Mouse (Mus musculus) limb, embryonic 14.5 days (tissue): ENCODE data around the gene Hdac11. TPM values are rescaled to one million over a fixed set of nuclear protein-coding genes. Genes with fewer than 3 reads are reported as not detected.

Experiments
- ATAC-seq: fragments of 200-750 bp; cut with Nextera tagmentation; 2 replicates; pipeline ENCODE4 v1.8.0; 2017; ENCODE audit warnings: low read depth, moderate number of reproducible peaks, moderate TSS enrichment; ENCODE audit not compliant: low FRiP score
- DNase-seq: peaks from one replicate; pipeline ENCODE4 v3.0.0-alpha.2; 2015; ENCODE audit warnings: low spot score
- H3K27ac ChIP-seq: fragments of 300-500 bp; sonication (generic); replicated peaks from 2 replicates; pipeline ENCODE4 v1.5.1; 2014; ENCODE audit warnings: low read depth, mild to moderate bottlenecking, low read length, moderate library complexity, mixed read lengths
- H3K27me3 ChIP-seq: fragments of 300-500 bp; sonication (generic); 2 replicates; pipeline ENCODE4 v1.6.1; 2014; ENCODE audit warnings: low read length, mixed read lengths; ENCODE audit not compliant: control insufficient read depth, insufficient read depth
- H3K36me3 ChIP-seq: fragments of 300-500 bp; sonication (generic); 2 replicates; pipeline ENCODE4 v1.6.1; 2014; ENCODE audit warnings: mild to moderate bottlenecking, low read length, moderate library complexity, mixed read lengths; ENCODE audit not compliant: control insufficient read depth, insufficient read depth
- H3K4me1 ChIP-seq: fragments of 300-500 bp; sonication (generic); 2 replicates; pipeline ENCODE4 v1.6.1; 2014; ENCODE audit warnings: antibody characterized with exemption, low read length, mixed read lengths; ENCODE audit not compliant: control insufficient read depth, insufficient read depth
- H3K4me2 ChIP-seq: fragments of 300-500 bp; sonication (generic); replicated peaks from 2 replicates; pipeline ENCODE4 v1.6.1; 2014; ENCODE audit warnings: low read depth, mild to moderate bottlenecking, low read length, moderate library complexity; ENCODE audit not compliant: severe bottlenecking
- H3K4me3 ChIP-seq: fragments of 300-500 bp; sonication (generic); replicated peaks from 2 replicates; pipeline ENCODE4 v1.5.1; 2014; ENCODE audit warnings: low read length
- H3K9ac ChIP-seq: fragments of 300-500 bp; sonication (generic); 2 replicates; pipeline ENCODE4 v1.6.1; 2014; ENCODE audit warnings: mild to moderate bottlenecking, low read depth, low read length, moderate library complexity; ENCODE audit not compliant: severe bottlenecking
- H3K9me3 ChIP-seq: fragments of 300-500 bp; sonication (generic); 2 replicates; pipeline ENCODE4 v1.6.1; 2016; ENCODE audit warnings: low read length; ENCODE audit not compliant: control insufficient read depth
- POLR2A ChIP-seq: fragments of 200-500 bp; IDR thresholded peaks from 2 replicates; pipeline ENCODE4 v1.8.0; 2012; ENCODE audit warnings: inconsistent platforms, mild to moderate bottlenecking, moderate library complexity, borderline replicate concordance; ENCODE audit not compliant: insufficient read depth, insufficient read length; ENCODE audit errors: extremely low read depth
- WGBS: fragments of 180-500 bp; shearing (Covaris S2); extraction: QIAGEN DNeasy Blood & Tissue Kit; methylation state at CpG from one replicate; pipeline ENCODE4 v1.1.7; 2014; 5-methylcytosine and 5-hydroxymethylcytosine counted together
- polyA plus RNA-seq, 2 experiments: library from polyadenylated mRNA; depleted of rRNA in 1 of 2; stranded (reverse) in 1 of 2; unstranded in 1 of 2; fragments of >200 nt; fragmentation: Nextera tagmentation in 1 of 2; extraction: Ambion mirVana in 1 of 2; gene quantifications; 2 replicates each; pipeline versions ENCODE4 v1.2.1 to v1.2.3; 2012 to 2014

The Hdac11 gene
- polyA plus RNA-seq, 2 experiments: 18.5 to 43.9 TPM

DNA sequence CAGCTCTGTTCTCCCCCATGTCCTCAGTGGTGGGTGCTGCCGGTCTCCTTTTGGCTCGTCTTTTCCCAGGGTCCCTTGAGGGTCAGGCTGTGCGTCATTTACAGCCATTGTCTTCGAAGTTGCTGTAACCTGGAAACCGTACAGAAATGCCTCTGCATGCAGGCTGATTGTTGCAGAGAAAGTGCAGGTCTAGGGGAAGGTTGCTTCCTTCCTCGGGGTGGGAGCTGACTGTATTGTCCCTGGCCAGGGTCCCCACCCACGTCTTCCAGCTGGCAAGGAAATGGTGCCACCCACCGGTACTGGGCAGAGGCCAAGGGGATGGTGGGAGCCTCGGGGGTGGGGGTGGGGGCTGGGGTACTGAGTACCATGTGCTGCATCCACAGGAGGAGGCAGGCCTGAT lies 62.0 kb downstream of the Hdac11 start:
- ATAC-seq (no peak), DNase-seq (no peak)
- H3K4me2 ChIP-seq: no peak overlapping the region
- no peak overlapping the region for H3K4me3 ChIP-seq
- 62% methylated on average over 9 of the region's 9 CpGs for WGBS
- 0 out of 2 replicates have a peak, but pooled peaks cover 3% of the 10 kb centered on the region for H3K36me3 ChIP-seq
- TF ChIP-seq POLR2A: no peak
- H3K9me3 ChIP-seq: no peaks in the 10 kb centered on the region
- peaks cover 42% of the 10 kb centered on the region for H3K4me1 ChIP-seq
- H3K9ac ChIP-seq: no peak overlapping the region
- no peaks in the 10 kb centered on the region for H3K27me3 ChIP-seq
- no peak overlapping the region for H3K27ac ChIP-seq

- Histone ChIP-seq H3K27ac (no peak overlapping the region), H3K9me3 (no peaks in the 10 kb centered on the region), H3K4me1 (peaks cover 38% of the 10 kb centered on the region), H3K4me2 (no peak overlapping the region), H3K27me3 (no peaks in the 10 kb centered on the region), H3K4me3 (no peak overlapping the region), H3K36me3 (0 out of 2 replicates have a peak, but pooled peaks cover 3% of the 10 kb centered on the region), H3K9ac (no peak overlapping the region)
- DNase-seq (no peak), ATAC-seq (no peak)
- no peak for TF ChIP-seq POLR2A
- 84% methylated on average over 3 of the region's 3 CpGs for WGBS
Observed at GRCm38 (mm10) chr6:91218871-91219270, 62.4 kb downstream of the Hdac11 start.

DNA sequence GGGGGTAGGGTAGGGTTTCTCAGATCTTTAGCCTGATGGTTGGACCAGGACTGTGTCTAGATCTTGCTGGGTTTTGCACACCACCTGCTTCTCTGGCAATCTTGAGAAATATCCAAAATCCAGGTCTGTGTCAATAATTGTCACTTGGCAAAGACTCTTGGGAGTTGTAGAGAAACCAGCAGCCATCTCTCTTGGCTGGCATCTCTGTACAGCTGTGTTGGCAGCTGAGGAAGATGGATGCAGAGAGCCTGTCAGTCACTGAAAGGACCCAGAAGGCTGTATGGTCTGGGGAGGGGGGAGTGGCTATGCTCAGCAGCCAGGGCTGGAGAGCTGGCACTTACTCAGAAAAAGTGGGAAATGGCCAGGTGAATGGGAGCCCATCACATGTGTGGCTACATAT lies 63.6 kb downstream of the Hdac11 start:
- H3K4me3 ChIP-seq: no peak overlapping the region
- H3K9me3 ChIP-seq: no peaks in the 10 kb centered on the region
- H3K4me2 ChIP-seq: no peak overlapping the region
- H3K9ac ChIP-seq: no peak overlapping the region
- DNase-seq: no peak
- H3K36me3 ChIP-seq: 0 out of 2 replicates have a peak, but pooled peaks cover 3% of the 10 kb centered on the region
- no peak for TF ChIP-seq POLR2A
- H3K27me3 ChIP-seq: no peaks in the 10 kb centered on the region
- peaks cover 27% of the 10 kb centered on the region for H3K4me1 ChIP-seq
- peak overlapping the region; percentile 48; the same call in 1 of the 2 replicates for H3K27ac ChIP-seq
- no peak; the same call in 1 of the 2 replicates for ATAC-seq

DNA sequence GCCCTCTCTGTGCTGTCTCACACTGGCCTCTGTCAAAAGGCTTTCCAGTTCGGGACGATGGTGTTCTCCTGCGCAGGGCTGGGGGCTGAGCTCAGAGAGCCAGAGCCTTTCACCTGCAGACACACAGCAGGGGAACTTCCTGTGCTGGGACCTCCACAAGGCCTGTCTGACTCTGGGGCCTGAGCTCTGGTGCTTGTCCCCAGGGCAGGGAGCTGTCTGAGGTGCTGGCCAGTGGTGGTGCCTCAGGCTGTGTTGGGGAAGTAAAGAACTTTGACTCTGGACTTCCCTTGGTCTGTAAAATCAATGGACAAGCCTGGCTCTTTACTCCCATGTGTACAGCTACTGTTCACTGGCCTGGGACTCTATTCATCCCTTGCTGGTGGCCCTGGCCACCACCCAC lies 64.6 kb downstream of the Hdac11 start:
- Histone ChIP-seq H3K4me2 (no peak overlapping the region), H3K27me3 (no peaks in the 10 kb centered on the region), H3K36me3 (peaks cover 5% of the 10 kb centered on the region; the same call in 1 of the 2 replicates), H3K4me3 (no peak overlapping the region), H3K4me1 (peaks cover 25% of the 10 kb centered on the region), H3K9ac (no peak overlapping the region), H3K27ac (0 out of 2 replicates have a peak overlapping the region, but pooled peaks have one; percentile 10), H3K9me3 (no peaks in the 10 kb centered on the region)
- DNase-seq (no peak), ATAC-seq (peak; percentile 38; the same call in 1 of the 2 replicates)
- WGBS: 3% methylated on average over 3 of the region's 3 CpGs
- TF ChIP-seq POLR2A: no peak

GRCm38 (mm10) chr6:91222694-91223346 lies 66.4 kb downstream of the Hdac11 start:
- no peak overlapping the region for H3K4me2 ChIP-seq
- no peak for ATAC-seq
- no peak for TF ChIP-seq POLR2A
- no peaks in the 10 kb centered on the region for H3K27me3 ChIP-seq
- H3K27ac ChIP-seq: no peak overlapping the region
- WGBS: 73% methylated on average over 10 of the region's 10 CpGs
- no peak overlapping the region for H3K9ac ChIP-seq
- DNase-seq: no peak
- H3K9me3 ChIP-seq: no peaks in the 10 kb centered on the region
- peaks cover 17% of the 10 kb centered on the region for H3K4me1 ChIP-seq
- peaks cover 6% of the 10 kb centered on the region for H3K36me3 ChIP-seq
- H3K4me3 ChIP-seq: no peak overlapping the region

Other genes with a start within 250 kb of the Hdac11 start
- gene Iqsec1, start 168.0 kb upstream of the Hdac11 start, polyA plus RNA-seq (2012; rRNA removed): 58.2 and 80.2 TPM in 2 replicates
- gene Iqsec1, start 168.0 kb upstream of the Hdac11 start, polyA plus RNA-seq (2014; fragmentation: Nextera tagmentation; extraction: Ambion mirVana): 17.3 and 20.6 TPM in 2 replicates
- 18.9 and 23.7 TPM in 2 replicates for gene Nup210, start 39.8 kb upstream of the Hdac11 start, polyA plus RNA-seq (2012; rRNA removed)
- 12.4 and 12.6 TPM in 2 replicates for gene Nup210, start 39.8 kb upstream of the Hdac11 start, polyA plus RNA-seq (2014; fragmentation: Nextera tagmentation; extraction: Ambion mirVana)
- gene Fbln2, start 55.8 kb downstream of the Hdac11 start, polyA plus RNA-seq (2012; rRNA removed): 294 and 404 TPM in 2 replicates
- 219 and 254 TPM in 2 replicates for gene Fbln2, start 55.8 kb downstream of the Hdac11 start, polyA plus RNA-seq (2014; fragmentation: Nextera tagmentation; extraction: Ambion mirVana)